Mouse (Mus musculus): ENCODE measurements around the gene Ap2a2. TPM values are rescaled to one million over a fixed set of nuclear protein-coding genes. Genes with fewer than 3 reads are reported as not detected.
A peak's percentile ranks its signal among the peaks of the same experiment; 100 is the strongest.
"Not testable (repeated sequence)": the region's sequence is repeated elsewhere in the genome, so short reads cannot be mapped to it uniquely, and the experiment has no call there.

Ap2a2 gene
- total RNA-seq, 2 experiments from 2014 or later, result 51.7 to 56.6 TPM

DNA sequence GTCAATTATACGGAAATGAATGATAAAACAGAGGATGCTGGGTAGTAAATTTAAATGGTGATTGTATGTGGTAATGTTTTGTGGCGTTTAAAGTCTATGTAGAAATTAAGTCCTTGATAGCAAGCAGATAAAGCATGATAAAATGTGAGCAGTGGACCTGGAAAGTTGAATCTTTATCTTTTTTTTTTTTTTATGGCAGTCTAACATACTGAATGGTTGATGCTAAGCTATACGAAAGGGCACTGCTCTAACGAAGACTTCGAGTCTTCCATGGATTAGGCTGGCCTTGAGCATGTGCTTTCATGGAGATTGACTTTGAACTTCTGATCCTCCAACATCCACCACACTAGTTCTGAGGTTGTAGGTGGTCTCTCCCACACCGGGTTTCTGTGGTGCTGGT lies 31.1 kb downstream of the Ap2a2 start:
- DNase-seq (ENCODE audit: low spot score), result no peak

DNA sequence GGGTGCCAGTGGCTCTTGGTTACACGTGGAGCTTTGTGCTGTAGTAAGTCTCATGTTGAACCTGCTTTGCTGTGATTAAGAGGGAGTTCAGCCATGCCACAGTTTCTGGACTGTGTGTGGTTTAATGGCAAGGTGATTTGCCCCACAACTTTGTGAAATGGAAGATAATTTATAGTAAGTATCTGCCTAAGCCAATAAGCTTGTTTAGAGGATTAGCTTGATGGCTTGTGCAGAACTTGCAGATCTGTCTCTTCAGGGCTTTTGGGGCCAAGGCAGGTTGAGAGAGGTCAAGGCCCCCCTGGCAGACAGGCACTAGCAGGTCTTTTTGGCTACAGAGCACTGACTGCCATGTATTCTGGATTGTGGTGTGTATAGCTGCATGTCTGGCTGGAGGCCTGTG lies 35.0 kb downstream of the Ap2a2 start:
- no peak for DNase-seq (ENCODE audit: low spot score)

DNA sequence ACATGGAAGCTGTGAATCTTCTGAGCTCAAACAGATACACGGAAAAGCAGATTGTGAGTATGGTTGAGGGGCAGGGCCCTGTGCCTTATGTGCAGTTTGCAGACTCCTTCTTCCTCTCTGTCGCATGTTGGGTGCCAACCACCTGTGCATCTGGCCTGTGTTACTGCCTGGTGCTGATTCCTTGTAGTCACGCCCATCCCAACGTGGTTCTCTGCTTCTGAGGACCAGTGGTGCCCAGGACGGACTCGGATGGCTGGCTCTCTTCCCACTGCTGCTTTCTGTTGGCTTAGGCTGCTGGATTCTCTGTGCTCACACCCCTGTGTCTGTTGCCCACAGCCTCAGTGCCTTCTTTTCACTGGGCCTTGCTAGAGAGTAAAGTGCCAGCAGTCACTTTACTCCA lies 35.6 kb downstream of the Ap2a2 start:
- no peak for DNase-seq (ENCODE audit: low spot score)

DNA sequence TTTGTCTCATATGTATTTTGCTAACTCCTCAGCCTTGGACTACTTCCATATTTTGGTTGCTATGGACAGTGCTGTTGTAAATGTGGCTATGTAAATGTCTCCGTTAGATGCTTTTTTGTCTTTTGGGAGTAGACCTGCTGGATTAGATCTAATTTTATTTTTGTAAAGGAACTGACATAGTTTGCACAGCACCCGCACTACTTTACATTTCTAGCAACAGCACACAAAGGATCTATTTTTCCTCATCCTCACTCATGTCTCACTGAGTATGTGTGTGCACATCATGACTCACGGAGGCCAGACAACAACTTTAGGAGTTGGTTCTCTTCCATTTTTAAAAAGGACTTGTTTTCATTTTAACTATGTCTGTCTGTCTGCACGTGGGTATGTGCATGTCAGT lies 45.7 kb downstream of the Ap2a2 start:
- no peak for DNase-seq (ENCODE audit: low spot score)

DNA sequence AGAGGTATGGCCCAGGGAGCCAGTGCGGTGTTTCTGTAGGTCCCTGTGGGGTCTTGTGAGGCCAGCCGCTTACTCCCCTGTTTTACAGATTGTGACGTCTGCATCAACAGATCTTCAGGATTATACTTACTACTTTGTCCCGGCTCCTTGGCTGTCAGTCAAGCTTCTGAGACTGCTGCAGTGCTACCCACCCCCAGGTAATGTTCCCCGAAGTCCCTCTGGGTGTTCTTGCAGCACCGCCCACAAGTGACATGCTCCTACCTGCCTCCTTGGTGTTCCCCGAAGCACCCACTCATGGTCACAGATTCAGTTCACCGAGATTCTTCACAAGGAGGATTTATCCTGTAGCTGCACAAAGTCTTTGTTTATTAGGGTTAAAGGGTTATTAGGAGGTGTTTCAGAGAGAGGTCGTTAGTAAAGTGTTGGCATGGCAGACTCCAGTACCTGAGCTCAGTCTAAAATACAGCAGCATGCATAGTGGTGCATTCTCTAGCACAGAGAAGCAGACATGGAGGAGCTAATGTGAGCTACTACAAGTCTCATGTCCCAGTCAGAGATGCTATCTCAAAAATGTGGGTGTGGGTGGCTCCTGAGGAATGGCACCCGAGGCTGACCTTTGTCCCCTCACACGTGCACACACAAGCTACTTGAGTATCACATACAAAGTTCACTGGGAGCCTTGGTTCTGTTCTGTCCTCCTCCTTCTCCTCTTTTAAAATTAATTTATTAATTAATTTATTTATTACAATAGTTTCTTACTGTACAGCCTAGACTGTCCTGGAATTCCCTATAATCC lies 47.9 kb downstream of the Ap2a2 start:
- no peak for DNase-seq (ENCODE audit: low spot score)

DNA sequence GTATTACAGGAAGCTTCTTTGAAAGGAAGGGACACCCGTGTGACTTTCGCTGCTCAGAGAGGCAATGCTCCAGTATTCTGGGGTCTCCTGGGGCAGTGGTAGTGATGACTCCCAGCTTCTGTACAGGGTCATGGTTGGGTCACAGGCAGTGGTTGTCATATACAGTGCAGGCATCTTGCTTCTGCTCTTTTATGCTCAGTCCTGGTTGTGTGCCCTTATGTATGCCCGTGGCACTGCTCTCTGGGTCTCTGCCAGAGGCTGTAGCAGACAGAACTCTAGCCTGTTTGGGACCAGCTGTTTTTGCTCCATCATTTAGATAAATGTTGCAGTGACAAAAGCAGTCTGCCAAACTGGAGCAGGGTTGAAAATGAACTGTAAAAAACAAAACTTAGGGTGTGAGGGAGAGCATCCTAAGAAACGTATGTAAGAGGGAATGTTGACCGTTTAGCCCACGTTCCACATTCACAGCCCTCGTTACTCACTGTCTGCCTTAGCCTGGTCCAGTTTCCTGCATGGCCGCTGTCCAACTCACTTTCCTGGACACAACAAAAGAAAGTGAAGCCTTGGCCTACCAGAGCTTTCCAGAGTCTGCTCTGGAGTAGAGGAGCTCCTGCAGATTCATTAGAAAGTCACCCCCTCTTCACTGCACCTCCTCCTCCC lies 49.9 kb downstream of the Ap2a2 start:
- no peak for DNase-seq (ENCODE audit: low spot score)

DNA sequence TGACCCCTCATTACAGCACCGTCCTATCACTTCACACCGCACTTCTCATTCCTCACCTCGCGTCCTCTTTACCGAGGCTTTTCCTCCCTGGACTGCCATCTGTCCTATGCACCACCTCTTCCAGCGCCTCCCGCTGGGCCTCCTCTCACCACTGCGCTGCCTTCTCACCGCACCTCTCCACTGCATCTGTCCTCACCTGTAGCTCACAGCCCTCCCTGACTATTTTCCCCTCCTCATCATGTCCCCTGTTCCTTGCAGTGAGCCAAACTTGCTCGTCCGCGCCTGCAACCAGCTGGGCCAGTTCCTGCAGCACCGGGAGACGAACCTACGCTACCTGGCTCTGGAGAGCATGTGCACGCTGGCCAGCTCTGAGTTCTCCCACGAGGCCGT lies 50.4 kb downstream of the Ap2a2 start:
- DNase-seq (ENCODE audit: low spot score), result no peak

DNA sequence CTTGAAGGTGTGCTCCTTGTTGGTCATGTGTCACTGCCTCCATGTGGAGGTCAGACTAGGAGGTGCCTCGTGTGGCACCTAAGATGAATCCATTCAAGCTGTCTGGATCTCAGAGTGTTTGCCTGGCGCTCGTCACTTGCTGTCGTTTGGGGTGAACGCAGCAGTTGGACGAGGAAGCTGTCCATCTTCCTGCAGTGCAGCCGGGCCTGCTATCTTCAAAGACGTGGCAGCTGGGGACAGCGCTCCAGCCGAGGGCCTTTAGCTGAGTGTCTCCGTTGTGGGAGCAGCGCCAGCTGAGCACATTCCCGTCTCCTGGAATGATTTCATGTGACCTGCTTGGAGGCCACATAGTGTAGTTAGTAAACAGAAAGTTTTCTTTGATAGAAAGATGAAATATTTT lies 50.8 kb downstream of the Ap2a2 start:
- DNase-seq (ENCODE audit: low spot score), result no peak

DNA sequence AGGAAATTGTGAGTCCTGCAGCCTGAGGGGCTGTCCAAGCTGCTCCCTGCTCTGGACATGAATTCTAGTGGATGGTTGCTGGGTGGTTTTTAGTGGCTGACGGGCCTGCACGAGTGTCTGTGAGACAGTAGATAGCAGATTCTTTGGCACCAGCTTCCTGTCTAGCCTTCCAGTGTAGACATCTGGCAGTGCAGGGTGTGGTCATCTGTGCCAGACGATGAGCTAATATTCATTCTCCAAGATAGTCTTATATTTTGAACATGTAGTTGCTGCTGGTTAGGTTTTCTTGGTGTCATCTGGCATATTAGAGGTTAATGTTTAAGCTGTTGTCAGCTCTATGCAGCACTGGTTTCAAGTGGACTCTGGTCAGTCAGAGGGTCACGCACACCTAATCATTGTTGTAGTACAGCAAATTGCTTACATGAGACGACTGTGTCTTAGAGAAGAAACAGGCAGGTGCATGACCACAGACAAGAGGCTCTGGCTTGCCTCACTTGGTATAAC lies 52.4 kb downstream of the Ap2a2 start:
- no peak for DNase-seq (ENCODE audit: low spot score)

DNA sequence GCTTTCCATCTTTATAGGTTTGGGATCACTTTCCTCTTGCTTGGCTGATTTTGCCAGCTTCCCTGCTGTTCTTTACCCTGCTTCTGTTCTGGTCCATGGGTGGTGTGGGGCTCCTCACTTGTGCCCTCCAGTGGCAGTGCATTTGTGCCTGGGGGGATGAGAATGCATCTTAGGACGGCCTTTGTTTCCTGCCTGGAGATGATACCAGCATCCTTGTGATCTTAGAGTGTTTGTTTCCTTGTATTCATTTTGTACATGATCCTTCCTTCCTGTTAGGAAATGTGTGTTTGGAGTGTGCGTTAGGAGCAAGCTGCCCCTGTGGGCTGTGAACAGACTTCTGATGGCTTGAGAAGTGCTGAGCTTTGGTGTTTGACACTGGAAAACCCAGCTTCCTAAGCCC lies 62.2 kb downstream of the Ap2a2 start:
- no peak for DNase-seq (ENCODE audit: low spot score)

DNA sequence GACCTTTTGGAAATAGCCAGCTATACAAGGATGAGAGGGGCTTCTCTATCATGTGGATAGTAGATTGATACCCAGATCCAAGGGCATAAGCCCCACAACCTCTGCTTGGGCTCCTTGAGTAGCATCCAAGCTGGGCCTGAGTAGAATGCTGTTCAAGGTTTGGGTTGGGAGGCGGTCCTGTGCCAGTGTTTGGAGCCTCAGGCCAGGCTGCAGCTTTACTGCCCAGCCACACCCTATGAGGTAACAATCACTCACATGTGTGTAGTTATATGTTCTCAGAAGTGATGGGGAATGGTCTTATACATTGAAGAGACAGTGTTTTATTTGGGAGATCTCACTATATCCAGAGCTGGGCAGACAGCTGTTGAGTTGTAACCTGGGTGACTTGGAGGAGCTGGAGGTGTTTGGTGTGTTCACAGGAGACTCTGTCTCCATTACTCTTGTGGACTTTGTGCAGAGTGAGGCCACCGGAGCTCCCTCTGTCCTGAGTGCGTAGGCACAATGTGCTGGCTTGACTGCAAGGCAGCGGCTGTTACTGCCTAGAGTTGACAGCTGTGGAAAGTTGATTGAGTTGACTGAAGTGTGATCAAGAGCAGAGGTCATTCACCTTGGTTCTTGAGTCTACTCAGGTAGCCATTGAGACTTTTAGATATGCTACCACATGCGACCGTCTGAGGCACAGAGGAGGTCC lies 63.3 kb downstream of the Ap2a2 start:
- no peak for DNase-seq (ENCODE audit: low spot score)

DNA sequence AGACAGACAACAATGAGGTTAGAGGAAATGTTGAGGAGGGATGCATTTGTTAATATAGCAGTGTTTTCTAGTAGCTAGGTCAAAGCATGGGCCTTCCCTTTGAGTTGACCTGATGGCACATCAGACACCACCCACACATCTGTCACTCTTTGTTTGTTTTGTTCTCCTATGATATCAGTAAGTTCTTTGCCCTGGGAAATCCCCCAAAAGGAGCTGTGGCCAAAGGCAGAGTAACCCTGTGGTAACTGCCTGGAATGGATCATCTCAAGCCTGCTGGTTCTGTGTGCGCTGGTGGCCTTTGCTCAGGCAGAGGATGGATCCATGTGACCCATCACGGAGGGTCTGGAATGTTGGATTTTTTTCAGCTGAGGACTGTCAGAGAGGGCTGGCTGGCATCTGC lies 66.0 kb downstream of the Ap2a2 start:
- DNase-seq (ENCODE audit: low spot score), result no peak

DNA sequence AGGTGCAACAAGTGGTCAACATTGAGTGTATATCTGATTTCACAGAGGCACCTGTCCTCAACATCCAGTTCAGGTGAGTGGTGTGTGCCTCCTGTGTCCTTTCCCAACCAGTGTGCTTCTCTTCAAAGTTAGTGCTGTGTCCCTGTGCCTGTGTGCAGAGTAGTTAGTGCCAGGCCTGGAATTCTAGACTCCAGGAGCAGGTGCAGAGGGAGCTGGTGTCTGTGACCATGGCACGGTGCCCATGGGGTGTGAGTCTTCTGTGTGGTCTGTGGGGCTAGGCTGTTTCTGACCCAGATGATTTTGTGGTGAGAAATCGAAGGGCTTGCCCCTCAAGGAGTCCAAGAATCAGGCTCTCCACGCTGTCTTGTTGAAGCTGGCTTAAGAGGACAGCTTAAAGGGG lies 67.3 kb downstream of the Ap2a2 start:
- peak; percentile 9 for DNase-seq (ENCODE audit: low spot score)

DNA sequence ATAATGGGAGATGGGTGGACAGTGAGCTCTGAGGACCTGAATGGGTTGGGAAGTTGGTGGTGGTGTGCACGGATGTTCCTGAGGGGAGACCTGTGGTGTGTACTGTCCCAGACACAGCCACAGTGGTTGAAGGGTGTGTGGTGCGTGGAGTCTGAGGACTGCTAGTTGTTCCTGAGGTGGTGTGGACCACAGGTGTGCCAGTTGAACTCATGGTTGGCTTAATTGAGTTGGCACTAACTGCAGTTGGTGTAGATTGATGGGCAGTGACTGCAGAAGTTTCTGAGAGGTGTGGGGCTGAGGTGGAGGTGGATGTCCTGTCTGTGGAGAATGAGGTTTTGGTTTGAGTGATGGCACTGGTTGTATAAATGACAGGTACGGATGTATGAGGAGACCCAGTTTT lies 76.1 kb downstream of the Ap2a2 start:
- peak; percentile 10 for DNase-seq (ENCODE audit: low spot score)

DNA sequence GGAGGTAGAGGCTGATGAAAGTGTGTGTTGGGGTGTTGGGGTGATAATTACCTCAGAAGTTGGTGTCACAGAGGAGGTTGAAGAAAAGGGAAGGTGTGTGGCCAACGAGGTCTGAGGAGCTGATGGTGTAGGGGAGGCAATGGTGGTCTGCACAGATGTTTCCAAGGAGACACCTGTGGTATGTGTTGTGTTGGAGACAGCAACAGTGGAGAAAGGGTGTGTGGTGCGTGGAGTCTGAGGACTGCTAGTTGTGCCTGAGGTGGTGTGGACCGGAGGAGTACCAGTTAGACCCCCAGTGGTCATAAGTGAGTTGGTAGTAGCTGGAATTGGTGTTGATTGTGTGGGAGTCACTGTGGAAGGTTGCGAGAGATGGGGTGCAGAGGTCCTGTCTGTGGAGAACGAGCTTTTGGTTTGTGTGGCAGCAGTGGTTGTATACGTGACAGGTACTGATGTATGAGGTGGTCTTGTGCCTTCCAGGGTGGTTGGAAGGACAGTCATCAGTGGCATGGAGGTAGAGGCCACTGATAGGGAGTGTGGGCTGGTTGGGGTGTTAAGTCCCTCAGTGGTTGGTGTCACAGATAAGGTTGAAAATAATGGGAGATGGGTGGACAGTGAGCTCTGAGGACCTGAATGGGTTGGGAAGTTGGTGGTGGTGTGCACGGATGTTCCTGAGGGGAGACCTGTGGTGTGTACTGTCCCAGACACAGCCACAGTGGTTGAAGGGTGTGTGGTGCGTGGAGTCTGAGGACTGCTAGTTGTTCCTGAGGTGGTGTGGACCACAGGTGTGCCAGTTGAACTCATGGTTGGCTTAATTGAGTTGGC lies 76.8 kb downstream of the Ap2a2 start:
- not testable (repeated sequence) for DNase-seq (ENCODE audit: low spot score)

DNA sequence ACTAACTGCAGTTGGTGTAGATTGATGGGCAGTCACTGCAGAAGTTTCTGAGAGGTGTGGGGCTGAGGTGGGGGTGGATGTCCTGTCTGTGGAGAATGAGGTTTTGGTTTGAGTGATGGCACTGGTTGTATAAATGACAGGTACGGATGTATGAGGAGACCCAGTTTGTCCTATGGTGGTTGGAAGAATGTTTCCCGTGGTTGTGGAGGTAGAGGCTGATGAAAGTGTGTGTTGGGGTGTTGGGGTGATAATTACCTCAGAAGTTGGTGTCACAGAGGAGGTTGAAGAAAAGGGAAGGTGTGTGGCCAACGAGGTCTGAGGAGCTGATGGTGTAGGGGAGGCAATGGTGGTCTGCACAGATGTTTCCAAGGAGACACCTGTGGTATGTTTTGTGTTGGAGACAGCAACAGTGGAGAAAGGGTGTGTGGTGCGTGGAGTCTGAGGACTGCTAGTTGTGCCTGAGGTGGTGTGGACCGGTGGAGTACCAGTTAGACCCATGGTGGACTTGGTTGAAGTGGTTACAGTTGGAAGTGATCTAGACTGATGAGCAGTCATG lies 77.4 kb downstream of the Ap2a2 start:
- DNase-seq (ENCODE audit: low spot score), result not testable (repeated sequence)

DNA sequence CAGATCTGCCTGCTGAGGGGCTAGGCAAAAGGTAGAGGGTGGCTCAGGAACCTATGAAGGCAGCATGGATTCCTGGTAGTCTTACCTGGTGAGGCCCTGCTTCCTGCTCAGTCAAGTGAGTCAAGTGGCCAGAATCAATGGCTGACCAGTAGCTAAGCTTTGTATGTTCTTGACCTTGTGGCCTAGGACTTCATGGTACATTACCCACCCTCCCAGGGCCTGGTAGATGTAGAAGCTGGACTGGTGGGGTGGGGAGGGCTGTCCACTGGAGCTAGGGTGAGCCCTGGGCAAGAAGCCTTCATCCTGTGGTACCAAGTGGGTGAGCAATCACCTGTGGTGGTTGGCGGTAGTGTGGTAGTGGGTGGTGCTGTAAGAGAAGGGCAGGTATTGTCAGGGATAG lies 80.4 kb downstream of the Ap2a2 start:
- DNase-seq (ENCODE audit: low spot score), result no peak

DNA sequence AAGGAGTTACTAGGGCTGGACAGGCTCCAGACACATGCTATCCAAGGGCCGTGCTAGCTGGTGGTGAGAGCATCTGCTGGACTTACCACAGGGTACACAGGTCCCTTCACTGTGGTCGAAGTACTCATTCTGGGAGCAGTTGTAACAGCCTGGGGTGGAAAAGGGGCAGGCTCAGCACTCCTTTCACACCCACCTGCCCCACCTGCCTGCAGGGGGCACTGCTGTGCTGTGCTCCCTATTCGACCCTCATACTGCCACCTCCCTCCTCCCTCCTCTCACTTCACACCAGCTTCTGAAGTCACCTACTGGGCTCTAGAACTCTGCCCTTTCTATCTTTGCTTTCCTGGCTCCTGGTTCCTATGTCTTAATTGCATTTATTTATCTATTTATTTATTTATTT lies 81.2 kb downstream of the Ap2a2 start:
- DNase-seq (ENCODE audit: low spot score), result no peak

DNA sequence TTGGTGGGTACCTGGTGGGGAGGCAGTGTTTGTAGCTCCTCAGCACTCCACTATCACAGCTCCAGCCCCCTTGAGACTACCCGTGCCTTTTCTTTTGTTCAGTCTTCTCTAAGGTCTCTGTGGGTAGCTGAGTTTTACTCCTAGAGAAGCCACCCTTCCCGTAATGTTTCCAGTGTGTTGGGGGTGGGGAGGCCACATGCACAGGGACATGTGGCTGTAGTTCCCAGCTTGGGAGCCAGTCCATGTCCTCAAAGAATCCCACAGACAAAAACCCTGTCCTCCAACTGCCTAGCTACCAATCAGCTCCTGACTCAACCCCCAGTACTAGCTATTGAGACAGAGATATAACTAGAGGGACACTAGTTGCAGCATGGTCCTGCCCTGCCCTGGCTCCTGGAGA lies 85.1 kb downstream of the Ap2a2 start:
- DNase-seq (ENCODE audit: low spot score), result no peak

DNA sequence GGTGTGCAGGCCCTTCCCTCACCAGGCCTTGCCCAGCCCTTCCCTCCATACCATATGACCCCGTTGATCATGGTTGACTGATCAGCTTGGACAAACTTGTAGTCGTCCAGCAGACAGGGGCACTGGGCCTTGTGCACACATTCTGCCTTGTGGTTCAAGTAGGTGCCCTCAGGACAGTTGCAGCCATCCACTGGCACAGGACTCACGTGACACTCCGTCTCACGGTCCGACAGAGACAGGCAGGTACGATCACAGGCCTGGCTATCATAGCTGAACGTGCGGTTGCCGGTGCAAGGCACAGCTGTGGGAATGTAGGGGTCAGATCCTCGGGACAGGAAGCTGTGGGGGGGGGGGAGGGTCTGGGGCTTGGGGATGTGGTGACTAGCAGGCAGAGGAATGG lies 85.8 kb downstream of the Ap2a2 start:
- no peak for DNase-seq (ENCODE audit: low spot score)

DNA sequence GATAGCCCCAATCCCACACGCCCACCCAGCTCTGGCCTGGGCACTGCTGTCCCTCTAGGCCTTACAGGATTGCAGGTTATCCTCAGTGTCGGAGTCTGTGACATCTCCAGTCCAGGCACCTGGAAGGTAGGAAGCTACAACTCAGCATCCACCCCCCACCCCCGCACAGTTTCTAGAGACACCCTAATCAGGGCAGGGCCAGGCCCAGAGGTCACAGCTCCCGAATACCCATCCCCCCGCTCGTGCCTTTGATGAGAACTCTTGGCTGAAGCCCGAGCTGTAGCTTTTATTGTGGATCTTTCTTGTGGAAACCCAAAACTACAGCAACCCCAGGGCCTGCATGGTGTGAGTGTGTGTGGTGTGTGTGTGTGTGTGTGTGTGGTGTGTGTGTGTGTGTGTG lies 90.2 kb downstream of the Ap2a2 start:
- no peak for DNase-seq (ENCODE audit: low spot score)

All from gastrocnemius, adult 18-20 months (tissue).